26 mouse cellular contexts compared by ENCODE assay signal in genomic region chr7:67029481-67029880, GRCm38 (mm10).
"Had no signal": no experiment of that assay in that cellular context is flagged by ENCODE, and none has a peak within 500 bp of the region (broad histone marks: within the 10 kb centered on the region; RNA-seq: fewer than 3 reads in every experiment).

No protein-coding gene starts in this region.

- H3K4me1 ChIP-seq: forebrain, embryonic 12.5 days; forebrain, embryonic 13.5 days; forebrain, embryonic 15.5 days had no signal

- DNase-seq: cerebellum, adult 2 months; cerebellum, adult 8-10 months; cerebellum, adult 9-10 months; cerebellum, adult 9-11 months; cerebellum, postnatal 10 days; cerebellum, postnatal 14 days; cerebellum, postnatal 25 days; cerebellum, postnatal 36 days; embryo, embryonic 11 days; forebrain, postnatal 0 days; gastrocnemius, adult 2 months; gastrocnemius, postnatal 10 days; gastrocnemius, postnatal 14 days; gastrocnemius, postnatal 25 days; gastrocnemius, postnatal 36 days; heart, adult 18-20 months had no signal

- H3K36me3 ChIP-seq: embryonic facial prominence, embryonic 10.5 days; embryonic facial prominence, embryonic 12.5 days; forebrain, embryonic 10.5 days; forebrain, embryonic 12.5 days; forebrain, embryonic 15.5 days had no signal

- H3K4me3 ChIP-seq: embryonic facial prominence, embryonic 10.5 days; embryonic facial prominence, embryonic 12.5 days; embryonic facial prominence, embryonic 13.5 days; embryonic facial prominence, embryonic 15.5 days; erythroblast, embryonic 14.5 days; forebrain, embryonic 10.5 days; forebrain, embryonic 12.5 days; forebrain, embryonic 13.5 days; forebrain, embryonic 15.5 days; gastrocnemius, adult 2 months; heart, adult 2 months had no signal

- H3K27me3 ChIP-seq: embryonic facial prominence, embryonic 12.5 days; embryonic facial prominence, embryonic 13.5 days; embryonic facial prominence, embryonic 15.5 days; forebrain, embryonic 12.5 days; forebrain, embryonic 13.5 days; forebrain, embryonic 15.5 days had no signal

- H3K9me3 ChIP-seq: embryonic facial prominence, embryonic 10.5 days; embryonic facial prominence, embryonic 12.5 days; embryonic facial prominence, embryonic 13.5 days; embryonic facial prominence, embryonic 15.5 days; forebrain, embryonic 10.5 days; forebrain, embryonic 12.5 days; forebrain, embryonic 13.5 days; forebrain, embryonic 15.5 days had no signal

- H3K27ac ChIP-seq: embryonic facial prominence, embryonic 10.5 days; embryonic facial prominence, embryonic 12.5 days; embryonic facial prominence, embryonic 13.5 days; embryonic facial prominence, embryonic 15.5 days; forebrain, embryonic 10.5 days; forebrain, embryonic 12.5 days; forebrain, embryonic 13.5 days; forebrain, embryonic 15.5 days; gastrocnemius, adult 2 months; heart, adult 2 months had no signal
